Mouse (Mus musculus) frontal cortex, adult 2 months (tissue): ENCODE data around the gene Eral1. TPM values are rescaled to one million over a fixed set of nuclear protein-coding genes. Genes with fewer than 3 reads are reported as not detected.

Experiments used
- DNase-seq, 2 experiments: peaks; one replicate each; pipeline ENCODE4 v3.0.0; 2022; ENCODE audit warnings: low spot score in 1 of 2; ENCODE audit errors: extremely low spot score in 1 of 2
- polyA plus RNA-seq: library from polyadenylated mRNA; depleted of rRNA; stranded (reverse); fragments of >200 nt; gene quantifications from 2 replicates; pipeline ENCODE4 v1.2.3, GENCODE M21; 2012; rRNA removed

Gene Eral1
- polyA plus RNA-seq = 26.7 and 28.4 TPM in 2 replicates

GRCm38 (mm10) chr11:78079961-78080921 lies at the start of gene Eral1:
TSS of gene Eral1 (minus strand) at chr11:78080383.
- DNase-seq = peak; percentile 62 to 91

GRCm38 (mm10) chr11:78129458-78129857 lies 49.3 kb upstream of the Eral1 start:
- no peak for DNase-seq

- no peak for DNase-seq
These were observed 46.6 kb upstream of the Eral1 start for GRCm38 (mm10) chr11:78126739-78127138.

- no peak for DNase-seq
These were observed 45.5 kb upstream of the Eral1 start for GRCm38 (mm10) chr11:78125691-78126090.

GRCm38 (mm10) chr11:78123782-78124181 lies 43.6 kb upstream of the Eral1 start:
- no peak for DNase-seq

GRCm38 (mm10) chr11:78122815-78123214 lies 42.6 kb upstream of the Eral1 start:
- DNase-seq = no peak

GRCm38 (mm10) chr11:78121176-78121575 lies 41.0 kb upstream of the Eral1 start:
- no peak for DNase-seq

GRCm38 (mm10) chr11:78119898-78120297 lies 39.7 kb upstream of the Eral1 start:
- no peak for DNase-seq

- DNase-seq = no peak
These were observed 38.3 kb upstream of the Eral1 start for GRCm38 (mm10) chr11:78118467-78118866.

- no peak for DNase-seq
These were observed 35.9 kb upstream of the Eral1 start for GRCm38 (mm10) chr11:78116146-78116410.

GRCm38 (mm10) chr11:78115367-78116145 lies 35.4 kb upstream of the Eral1 start:
- DNase-seq = peak; percentile 91 to 95

- DNase-seq = no peak
These were observed 34.6 kb upstream of the Eral1 start for GRCm38 (mm10) chr11:78114676-78115366.

GRCm38 (mm10) chr11:78113616-78114015 lies 33.4 kb upstream of the Eral1 start:
- peak in 1 of 2 experiments; percentile 48 for DNase-seq

GRCm38 (mm10) chr11:78104501-78104900 lies 24.3 kb upstream of the Eral1 start:
- DNase-seq = no peak

GRCm38 (mm10) chr11:78102958-78103747 lies 23.0 kb upstream of the Eral1 start:
- DNase-seq = no peak

GRCm38 (mm10) chr11:78102142-78102541 lies 22.0 kb upstream of the Eral1 start:
- DNase-seq = no peak

- DNase-seq = no peak
These were observed 20.6 kb upstream of the Eral1 start for GRCm38 (mm10) chr11:78100746-78101145.

- no peak for DNase-seq
These were observed 16.9 kb upstream of the Eral1 start for GRCm38 (mm10) chr11:78097077-78097476.

GRCm38 (mm10) chr11:78095144-78095516 lies 14.9 kb upstream of the Eral1 start:
- no peak for DNase-seq

- peak; percentile 85 to 93 for DNase-seq
These were observed 14.4 kb upstream of the Eral1 start, which contains the start of gene Fam222b for GRCm38 (mm10) chr11:78094504-78095143. TSS of gene Fam222b (plus strand) at chr11:78094660.
